Mouse (Mus musculus): ENCODE measurements at regions not wholly inside any gene's neighbourhood (a gene's known extent, or its start where the extent isn't known, plus 50 kb on each side); places are given as distances from the start of the nearest gene placed in this dataset.
"Not testable (repeated sequence)": the region's sequence is repeated elsewhere in the genome, so short reads cannot be mapped to it uniquely, and the experiment has no call there.

DNA sequence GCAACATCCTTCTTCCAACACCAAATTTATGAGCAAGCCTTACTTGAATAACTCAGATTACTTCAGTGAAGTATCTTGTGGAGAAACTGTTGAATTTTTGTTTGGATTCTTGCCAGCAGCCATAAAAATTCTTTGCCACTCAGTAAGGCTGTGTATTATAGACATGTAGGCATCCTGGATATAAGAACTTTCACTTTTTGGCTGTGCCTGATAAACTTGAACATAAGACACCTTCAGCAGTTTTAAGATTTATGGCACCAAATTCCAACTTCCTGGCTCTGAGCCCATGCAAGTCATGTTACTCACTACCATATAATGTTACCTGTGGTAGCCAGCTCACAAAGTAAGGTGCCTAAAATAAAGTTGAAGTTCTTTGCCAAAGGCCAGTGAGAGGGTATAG is 159.3 kb downstream of the Wdr11 start:
- H3K9me3 ChIP-seq (replicated peaks) = no peaks in the 10 kb centered on the region
- H3K4me2 ChIP-seq = no peak overlapping the region
- H3K9ac ChIP-seq = no peak overlapping the region
- H3K4me1 ChIP-seq = no peaks in the 10 kb centered on the region
- no peaks in the 10 kb centered on the region for H3K36me3 ChIP-seq
- H3K27ac ChIP-seq = no peak overlapping the region
- H3K27me3 ChIP-seq (replicated peaks) = no peaks in the 10 kb centered on the region
- no peak overlapping the region for H3K4me3 ChIP-seq
- no peak for ATAC-seq

DNA sequence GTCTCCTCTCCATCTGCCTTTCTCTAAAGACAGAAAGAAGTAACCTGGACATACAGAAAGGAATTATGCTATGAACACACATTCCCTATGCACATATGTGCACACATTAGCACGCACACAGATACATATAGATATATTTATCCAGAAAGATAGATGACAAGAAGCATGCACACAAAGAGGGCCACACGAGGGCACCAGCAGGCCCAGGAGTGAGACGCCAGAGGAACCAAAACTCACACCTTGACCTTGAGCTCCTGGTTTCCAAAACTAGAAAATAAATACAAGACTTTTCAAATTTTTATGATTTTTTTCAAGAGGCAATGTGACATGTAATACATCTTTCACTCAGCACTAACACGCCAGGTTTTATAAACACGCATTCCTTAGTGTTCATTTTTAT is 163.1 kb downstream of the Wdr11 start:
- Histone ChIP-seq H3K27me3 (replicated peaks) (no peaks in the 10 kb centered on the region), H3K4me1 (no peaks in the 10 kb centered on the region), H3K27ac (no peak overlapping the region), H3K4me2 (no peak overlapping the region), H3K9ac (no peak overlapping the region), H3K4me3 (no peak overlapping the region), H3K36me3 (no peaks in the 10 kb centered on the region), H3K9me3 (replicated peaks) (peaks cover 3% of the 10 kb centered on the region; the same call in 1 of the 2 replicates)
- ATAC-seq = no peak
- 65% methylated on average over 5 of the region's 5 CpGs for WGBS (ENCODE audit: insufficient replicate concordance)

DNA sequence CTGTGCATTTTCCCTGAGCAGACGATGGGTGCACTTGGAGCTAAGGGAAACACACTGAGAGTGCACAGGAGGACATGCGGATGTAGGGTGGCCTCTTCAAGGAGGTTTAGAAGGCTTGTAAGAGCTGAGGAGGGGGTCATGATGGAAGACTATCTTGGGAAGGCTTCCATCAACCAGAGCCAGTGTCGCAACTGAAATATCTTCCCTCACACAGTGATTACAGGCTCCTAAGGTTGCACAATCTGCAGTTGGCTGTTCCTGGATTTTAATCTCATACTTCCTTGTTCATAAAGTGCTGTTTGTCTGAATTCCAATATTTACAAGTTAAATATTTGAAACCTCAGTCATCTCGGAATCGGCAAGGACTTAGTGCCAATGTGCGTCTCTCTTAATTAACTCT is 164.5 kb downstream of the Wdr11 start:
- ATAC-seq = no peak
- Histone ChIP-seq H3K9ac (no peak overlapping the region), H3K4me3 (no peak overlapping the region), H3K4me2 (no peak overlapping the region), H3K36me3 (no peaks in the 10 kb centered on the region), H3K27ac (no peak overlapping the region), H3K27me3 (replicated peaks) (no peaks in the 10 kb centered on the region), H3K4me1 (no peaks in the 10 kb centered on the region), H3K9me3 (replicated peaks) (peaks cover 3% of the 10 kb centered on the region; the same call in 1 of the 2 replicates)
- WGBS (ENCODE audit: insufficient replicate concordance) = 72% methylated on average over 6 of the region's 6 CpGs

DNA sequence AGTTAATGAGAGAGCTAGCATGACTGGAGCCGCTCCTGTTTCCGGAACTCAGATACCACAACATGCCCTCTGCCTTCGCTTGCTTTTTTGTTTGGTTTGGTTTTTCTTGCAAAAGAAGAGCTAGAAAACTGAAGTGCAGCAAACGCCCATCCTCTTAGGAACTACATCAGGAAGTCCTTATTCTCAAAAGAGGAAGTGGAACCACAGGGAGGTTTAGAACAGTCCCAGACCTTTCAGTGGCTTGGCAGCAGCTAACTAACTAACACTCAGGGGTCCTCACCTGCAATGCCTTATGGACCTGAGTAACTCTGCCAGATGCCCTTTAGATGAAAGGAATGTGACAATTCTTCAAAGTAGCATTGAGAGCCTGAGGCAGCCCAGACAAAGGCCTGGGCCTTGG is 168.2 kb downstream of the Wdr11 start:
- no peak for ATAC-seq
- no peaks in the 10 kb centered on the region for H3K27me3 ChIP-seq (replicated peaks)
- H3K36me3 ChIP-seq = no peaks in the 10 kb centered on the region
- H3K9ac ChIP-seq = no peak overlapping the region
- no peak overlapping the region for H3K4me2 ChIP-seq
- H3K27ac ChIP-seq = peak overlapping the region; percentile 66; the same call in 1 of the 2 replicates
- H3K4me1 ChIP-seq = no peaks in the 10 kb centered on the region
- 18% methylated on average over 4 of the region's 4 CpGs for WGBS (ENCODE audit: insufficient replicate concordance)
- H3K4me3 ChIP-seq = no peak overlapping the region
- peaks cover 3% of the 10 kb centered on the region; the same call in 1 of the 2 replicates for H3K9me3 ChIP-seq (replicated peaks)

DNA sequence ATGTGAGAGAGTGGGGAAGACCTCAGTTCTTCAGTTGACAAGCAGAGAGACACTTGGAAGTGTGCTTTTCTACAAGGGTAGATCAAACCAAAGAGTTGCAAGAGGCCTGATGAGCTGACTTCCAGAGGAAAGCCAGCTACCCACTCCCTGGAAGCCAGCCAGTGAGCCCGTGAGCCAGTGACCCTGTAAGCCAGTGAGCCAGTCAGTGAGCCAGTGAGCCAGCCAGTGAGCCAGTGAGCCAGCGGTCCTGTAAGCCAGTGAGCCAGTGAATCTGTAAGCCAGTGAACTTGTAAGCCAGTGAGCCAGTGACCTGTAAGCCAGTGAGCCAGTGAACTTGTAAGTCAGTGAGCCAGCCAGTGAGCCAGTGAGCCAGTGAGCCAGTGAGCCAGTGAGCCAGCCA is 168.7 kb downstream of the Wdr11 start:
- no peaks in the 10 kb centered on the region for H3K27me3 ChIP-seq (replicated peaks)

DNA sequence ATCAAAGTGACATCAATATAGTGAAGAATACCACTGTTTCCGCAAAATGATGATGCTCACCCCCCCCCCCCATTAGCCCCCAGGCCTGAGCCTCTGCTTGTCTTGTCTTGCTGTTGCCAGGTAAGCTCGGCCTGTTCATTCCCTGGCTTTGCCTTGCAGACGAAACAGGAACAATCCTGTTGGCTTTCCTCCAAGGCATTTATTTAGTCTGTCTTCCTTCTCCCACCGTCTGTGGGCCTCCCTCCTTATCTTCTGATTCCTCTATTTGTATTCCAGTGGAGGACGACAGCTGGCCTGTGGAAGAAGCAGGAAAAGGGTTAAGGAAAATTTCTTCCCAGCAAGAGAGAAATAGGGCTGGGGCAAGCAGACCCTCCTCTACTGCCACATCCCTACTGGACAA is 172.1 kb downstream of the Wdr11 start:
- 57% methylated on average over 5 of the region's 5 CpGs for WGBS (ENCODE audit: insufficient replicate concordance)
- Histone ChIP-seq H3K36me3 (no peaks in the 10 kb centered on the region), H3K9me3 (replicated peaks) (no peaks in the 10 kb centered on the region), H3K4me3 (no peak overlapping the region), H3K27ac (no peak overlapping the region), H3K27me3 (replicated peaks) (no peaks in the 10 kb centered on the region), H3K4me2 (no peak overlapping the region), H3K9ac (no peak overlapping the region), H3K4me1 (no peaks in the 10 kb centered on the region)
- no peak for ATAC-seq

More for the DNA sequence above, 168.7 kb downstream of the Wdr11 start:
- Histone ChIP-seq H3K4me2 (no peak overlapping the region), H3K9ac (no peak overlapping the region), H3K27ac (peak overlapping the region; percentile 66; the same call in 1 of the 2 replicates), H3K4me3 (no peak overlapping the region), H3K4me1 (no peaks in the 10 kb centered on the region), H3K9me3 (replicated peaks) (peaks cover 3% of the 10 kb centered on the region; the same call in 1 of the 2 replicates), H3K36me3 (no peaks in the 10 kb centered on the region)
- WGBS (ENCODE audit: insufficient replicate concordance) = 74% methylated on average over 2 of the region's 2 CpGs
- no peak for ATAC-seq

DNA sequence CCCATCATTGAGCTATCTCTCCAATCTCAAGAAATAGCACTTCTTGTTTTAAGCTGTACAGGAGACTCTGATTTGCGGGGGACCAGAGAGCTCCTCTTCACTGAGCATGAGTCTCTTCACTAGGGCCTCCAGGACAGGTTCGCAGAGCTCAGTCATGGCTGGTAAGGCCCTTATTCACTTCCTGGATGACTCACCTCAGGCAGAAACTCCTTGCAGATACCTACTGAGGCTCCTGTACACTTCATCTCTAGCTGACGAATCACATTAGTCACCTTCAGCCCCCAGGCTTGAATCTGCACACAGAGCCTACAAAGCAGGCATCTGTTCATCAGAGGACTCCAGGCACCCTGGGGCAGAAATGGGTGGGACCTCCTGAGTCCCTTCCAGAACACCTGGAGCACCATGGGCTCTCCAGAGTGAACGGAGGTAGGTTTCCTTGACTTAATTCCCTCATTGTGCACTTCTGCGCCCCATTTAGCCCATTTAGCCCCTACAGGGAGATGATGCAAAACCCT is 172.8 kb downstream of the Wdr11 start:
- Histone ChIP-seq H3K4me1 (no peaks in the 10 kb centered on the region), H3K27ac (no peak overlapping the region), H3K27me3 (replicated peaks) (no peaks in the 10 kb centered on the region), H3K4me2 (no peak overlapping the region), H3K4me3 (no peak overlapping the region), H3K9me3 (replicated peaks) (no peaks in the 10 kb centered on the region), H3K9ac (no peak overlapping the region), H3K36me3 (no peaks in the 10 kb centered on the region)
- 64% methylated on average over 5 of the region's 5 CpGs for WGBS (ENCODE audit: insufficient replicate concordance)
- ATAC-seq = no peak

DNA sequence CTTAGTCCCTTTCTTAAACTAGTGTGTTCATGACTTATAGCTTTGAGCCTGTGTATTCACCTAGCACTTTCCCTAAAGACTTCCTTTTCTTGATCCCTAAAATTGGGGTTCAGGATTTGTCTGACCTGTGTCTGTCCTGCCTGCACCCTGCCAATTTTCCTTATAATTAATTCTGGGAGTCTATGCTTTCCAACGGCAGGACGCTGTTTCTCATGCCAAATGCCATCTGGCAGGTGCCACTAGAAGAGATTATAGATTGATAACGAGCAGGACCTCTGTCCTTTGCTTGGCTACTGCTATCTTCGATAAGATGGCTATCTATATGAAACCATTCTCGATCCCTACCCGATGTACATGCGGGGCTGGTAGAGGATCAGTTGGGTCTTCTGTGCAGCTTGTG is 174.0 kb downstream of the Wdr11 start:
- no peak overlapping the region for H3K4me2 ChIP-seq
- no peak for ATAC-seq

DNA sequence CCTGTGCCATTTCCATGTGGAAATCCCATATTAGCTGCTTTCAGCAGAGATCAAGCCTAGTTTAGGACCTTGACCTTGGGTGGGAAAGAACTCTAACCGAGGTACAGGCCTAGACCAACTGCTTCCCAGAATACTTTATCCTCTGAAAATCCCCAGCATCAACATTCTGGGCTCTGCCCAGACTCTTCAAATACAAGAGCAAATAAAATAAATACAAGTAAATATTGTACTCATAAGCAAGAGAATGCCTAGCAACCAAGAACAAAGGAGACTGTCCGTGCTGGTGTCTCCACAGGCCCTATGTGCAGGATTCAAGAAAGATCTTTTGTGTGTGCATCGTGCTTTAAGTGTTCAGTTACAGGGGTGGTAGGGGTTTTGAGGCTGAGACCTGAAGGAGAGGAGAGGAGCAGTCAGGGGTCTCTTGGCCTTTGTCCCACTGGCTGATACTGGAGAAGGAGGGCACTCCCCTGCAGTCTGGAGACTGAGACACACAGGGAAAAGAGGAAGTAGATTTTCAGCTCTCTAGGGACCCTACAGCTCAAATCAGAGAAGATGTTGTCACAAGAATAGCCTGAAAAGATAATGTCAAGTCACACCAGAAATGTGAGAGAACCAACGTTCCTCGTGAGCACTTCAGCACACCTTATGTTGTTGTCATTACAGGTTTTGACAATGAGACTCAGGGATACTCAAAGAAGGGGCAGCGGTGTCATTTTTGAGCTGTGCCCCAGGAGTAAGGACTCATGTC is 174.6 kb downstream of the Wdr11 start:
- Histone ChIP-seq H3K9ac (no peak overlapping the region), H3K4me2 (no peak overlapping the region), H3K27me3 (replicated peaks) (no peaks in the 10 kb centered on the region), H3K36me3 (no peaks in the 10 kb centered on the region), H3K27ac (no peak overlapping the region), H3K4me1 (no peaks in the 10 kb centered on the region), H3K9me3 (replicated peaks) (no peaks in the 10 kb centered on the region), H3K4me3 (no peak overlapping the region)
- WGBS (ENCODE audit: insufficient replicate concordance) = 52% methylated on average over 6 of the region's 6 CpGs
- no peak for ATAC-seq

More for the DNA sequence above, 174.0 kb downstream of the Wdr11 start:
- H3K9ac ChIP-seq = no peak overlapping the region
- no peaks in the 10 kb centered on the region for H3K27me3 ChIP-seq (replicated peaks)
- WGBS (ENCODE audit: insufficient replicate concordance) = 78% methylated on average over 7 of the region's 7 CpGs
- no peak overlapping the region for H3K4me3 ChIP-seq
- H3K36me3 ChIP-seq = no peaks in the 10 kb centered on the region
- no peak overlapping the region for H3K27ac ChIP-seq
- no peaks in the 10 kb centered on the region for H3K4me1 ChIP-seq
- H3K9me3 ChIP-seq (replicated peaks) = no peaks in the 10 kb centered on the region

DNA sequence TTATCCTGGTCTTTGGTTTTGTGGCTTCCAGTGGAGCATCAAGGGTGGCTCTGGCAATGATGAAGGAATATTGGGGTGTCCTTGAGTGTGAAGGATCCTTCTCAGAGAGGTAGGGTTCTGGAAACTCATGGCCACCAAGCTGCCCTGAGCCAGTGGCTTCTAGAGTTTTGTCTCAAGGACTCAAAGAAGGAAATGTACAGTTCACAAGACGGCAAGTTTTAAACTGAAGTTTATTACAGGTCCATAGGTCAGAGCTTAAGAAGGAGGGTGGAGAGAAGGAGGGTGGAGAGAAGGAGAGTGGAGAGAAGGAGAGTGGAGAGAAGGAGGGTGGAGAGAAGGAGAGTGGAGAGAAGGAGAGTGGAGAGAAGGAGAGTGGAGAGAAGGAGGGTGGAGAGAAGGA is 178.0 kb downstream of the Wdr11 start:
- not testable (repeated sequence) for H3K27me3 ChIP-seq (replicated peaks); H3K9ac ChIP-seq; H3K4me2 ChIP-seq; H3K9me3 ChIP-seq (replicated peaks); ATAC-seq; H3K27ac ChIP-seq; H3K4me3 ChIP-seq; H3K4me1 ChIP-seq; H3K36me3 ChIP-seq
- 68% methylated on average over 1 of the region's 1 CpGs for WGBS (ENCODE audit: insufficient replicate concordance)

DNA sequence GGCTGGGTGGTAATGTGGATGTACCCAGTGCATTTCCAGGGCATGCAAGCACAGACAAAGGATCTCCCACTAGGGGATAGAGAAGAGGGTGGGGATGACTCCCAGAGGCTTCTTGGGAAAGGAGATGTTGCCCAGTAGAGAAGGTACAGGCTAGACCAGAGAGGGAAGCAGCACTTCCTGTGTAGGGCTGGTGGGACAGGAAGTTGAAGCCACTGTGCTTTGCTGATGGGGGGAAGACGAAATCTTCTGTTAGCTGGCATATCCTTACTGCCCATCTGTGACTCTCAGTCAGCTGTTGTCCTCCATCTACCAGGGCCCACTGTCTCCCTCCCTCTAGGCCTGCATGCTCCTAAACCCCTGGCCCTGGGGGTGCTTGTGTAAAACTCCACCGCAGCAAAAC is 180.2 kb downstream of the Wdr11 start:
- no peaks in the 10 kb centered on the region for H3K27me3 ChIP-seq (replicated peaks)
- no peaks in the 10 kb centered on the region for H3K9me3 ChIP-seq (replicated peaks)
- no peak overlapping the region for H3K4me2 ChIP-seq
- no peaks in the 10 kb centered on the region for H3K36me3 ChIP-seq
- no peak for ATAC-seq
- WGBS (ENCODE audit: insufficient replicate concordance) = 58% methylated on average over 2 of the region's 2 CpGs
- no peaks in the 10 kb centered on the region for H3K4me1 ChIP-seq
- no peak overlapping the region for H3K4me3 ChIP-seq
- no peak overlapping the region for H3K27ac ChIP-seq
- H3K9ac ChIP-seq = no peak overlapping the region

DNA sequence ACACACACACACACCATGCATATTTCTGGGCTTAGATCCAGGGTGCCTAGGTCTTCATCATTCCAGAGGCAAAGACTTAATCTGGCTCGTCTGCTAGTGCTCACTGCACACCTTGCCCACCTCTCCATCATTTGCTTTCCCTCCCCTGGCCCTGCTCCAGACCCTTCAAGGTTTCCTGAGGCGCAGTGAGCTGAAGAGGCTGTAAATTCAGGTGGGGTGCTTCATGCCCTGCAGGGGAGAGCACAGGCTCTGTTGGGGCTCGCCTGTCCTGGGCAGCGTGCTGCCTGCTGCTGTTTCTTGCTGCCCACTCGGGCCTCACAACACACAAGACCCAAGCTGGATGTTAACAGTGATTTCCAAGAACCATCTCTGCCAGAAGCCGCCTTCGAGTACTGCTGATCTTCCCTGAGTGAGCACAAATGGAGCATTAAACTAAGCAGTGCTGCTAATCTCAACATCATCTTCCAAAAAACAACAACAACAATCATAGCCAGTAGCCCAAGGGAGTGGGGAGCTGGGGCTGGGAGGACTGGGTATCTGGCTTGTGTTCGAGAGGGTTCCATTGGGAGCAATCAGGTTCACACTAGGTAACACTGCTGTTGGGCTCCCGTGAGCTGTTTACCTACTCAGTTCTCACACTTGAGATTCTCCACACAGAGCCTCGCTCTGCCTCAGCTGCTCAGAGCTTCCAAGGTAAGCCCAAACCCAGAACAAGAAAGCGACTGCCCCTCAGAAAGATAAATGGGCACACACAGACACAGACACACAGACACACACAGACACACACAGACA is 181.1 kb downstream of the Wdr11 start:
- Histone ChIP-seq H3K9me3 (replicated peaks) (no peaks in the 10 kb centered on the region), H3K27ac (no peak overlapping the region), H3K4me3 (no peak overlapping the region), H3K4me1 (no peaks in the 10 kb centered on the region), H3K9ac (no peak overlapping the region), H3K36me3 (no peaks in the 10 kb centered on the region), H3K4me2 (no peak overlapping the region), H3K27me3 (replicated peaks) (no peaks in the 10 kb centered on the region)
- WGBS (ENCODE audit: insufficient replicate concordance) = 69% methylated on average over 11 of the region's 11 CpGs
- no peak for ATAC-seq
